Mouse (Mus musculus): ENCODE results near the gene Lhfpl2. TPM values are rescaled to one million over a fixed set of nuclear protein-coding genes. Genes with fewer than 3 reads are reported as not detected.

The Lhfpl2 gene
- polyA plus RNA-seq, 1 experiment from 2014 or later, result 51.5 TPM

DNA sequence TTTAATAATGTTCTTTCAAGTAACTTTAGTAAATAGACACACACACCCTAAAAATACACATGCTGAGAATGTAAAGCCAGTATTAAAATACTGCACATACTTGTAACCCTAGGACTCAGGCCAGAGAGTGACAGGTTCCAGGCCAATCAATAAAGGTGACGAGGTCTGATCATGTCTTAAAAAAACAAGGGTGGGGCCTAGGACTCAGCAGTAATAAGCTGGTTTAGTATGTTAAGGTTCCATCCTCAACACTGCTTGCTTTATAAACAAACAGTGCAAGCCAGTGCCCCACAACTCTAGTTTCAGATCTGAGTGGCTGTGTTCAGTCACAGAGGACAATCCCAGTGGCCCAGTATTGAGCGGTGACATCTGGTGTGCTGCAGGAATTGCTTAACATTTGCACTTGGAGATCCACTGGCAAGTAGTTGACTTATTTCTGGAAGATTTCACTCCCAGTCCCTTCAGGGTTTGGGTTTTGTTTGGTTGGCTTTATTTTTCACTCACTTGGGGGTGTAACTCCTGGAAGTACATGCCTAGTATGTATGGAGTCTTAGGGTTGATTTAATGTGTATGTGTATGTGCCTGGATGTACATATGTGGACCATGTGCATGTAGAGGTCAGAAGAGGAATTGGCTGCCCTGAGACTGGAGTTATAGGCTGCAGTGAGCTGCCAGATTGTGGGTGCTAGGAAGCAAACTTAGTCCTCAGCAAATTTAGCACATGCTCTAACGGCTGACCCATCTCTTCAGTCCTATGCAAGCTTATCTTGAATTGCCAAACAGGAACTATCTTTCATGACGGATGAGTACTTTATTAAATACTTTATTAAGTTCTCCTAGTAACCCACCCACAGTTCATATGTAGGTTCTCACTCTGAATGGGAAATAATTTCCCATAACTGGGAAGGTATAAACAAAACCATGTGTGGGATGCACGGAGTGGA is 123.2 kb downstream of the Lhfpl2 start:
- no peak overlapping the region for H3K9ac ChIP-seq (ENCODE audit: low read depth, low read length)
- no peak overlapping the region for H3K27ac ChIP-seq

DNA sequence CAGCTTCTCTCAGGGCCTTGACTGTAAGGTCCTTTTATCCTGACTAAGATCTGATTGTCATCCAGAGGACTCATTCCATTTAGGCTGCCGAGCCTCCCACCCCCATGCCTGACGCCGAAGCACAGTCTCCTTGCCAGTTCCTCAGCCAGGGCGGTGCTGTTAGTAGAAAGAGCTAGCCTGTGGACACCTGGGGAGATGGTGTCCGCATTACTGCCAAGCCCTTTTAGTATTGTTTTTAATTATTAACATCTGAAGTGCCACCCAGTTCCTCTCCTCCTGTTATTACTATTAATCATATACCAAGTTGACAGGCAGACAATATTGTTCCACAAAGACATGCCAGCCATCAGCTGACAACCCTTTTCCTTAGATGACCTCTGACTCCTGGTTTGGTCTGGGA is 124.4 kb downstream of the Lhfpl2 start:
- Histone ChIP-seq H3K27ac (no peak overlapping the region), H3K9me3 (replicated peaks; ENCODE audit: low read length) (no peaks in the 10 kb centered on the region), H3K4me1 (replicated peaks; ENCODE audit: insufficient read depth, low read length) (no peaks in the 10 kb centered on the region), H3K4me2 (ENCODE audit: low read length) (no peak overlapping the region), H3K4me3 (replicated peaks; ENCODE audit: low read depth, low read length) (no peak overlapping the region), H3K36me3 (ENCODE audit: insufficient read depth, low read length) (0 out of 2 replicates have a peak, but pooled peaks cover 5% of the 10 kb centered on the region), H3K9ac (ENCODE audit: low read depth, low read length) (no peak overlapping the region), H3K27me3 (ENCODE audit: insufficient read depth, low read length) (no peaks in the 10 kb centered on the region)
- 75% methylated on average over 5 of the region's 5 CpGs for WGBS
- DNase-seq (ENCODE audit: low spot score) (no peak), ATAC-seq (replicated peaks; ENCODE audit: low FRiP score, low read depth) (peak; percentile 43; the same call in 1 of the 2 replicates)
- no peak for TF ChIP-seq CTCF (IDR thresholded peaks at IDR 0.05; ENCODE audit: low read depth)

More for the DNA sequence above, 123.2 kb downstream of the Lhfpl2 start:
- DNase-seq (ENCODE audit: low spot score) (no peak), ATAC-seq (replicated peaks; ENCODE audit: low FRiP score, low read depth) (no peak)
- H3K4me2 ChIP-seq (ENCODE audit: low read length), result no peak overlapping the region
- no peaks in the 10 kb centered on the region for H3K27me3 ChIP-seq (ENCODE audit: insufficient read depth, low read length)
- H3K4me1 ChIP-seq (replicated peaks; ENCODE audit: insufficient read depth, low read length), result no peaks in the 10 kb centered on the region
- TF ChIP-seq CTCF (IDR thresholded peaks at IDR 0.05; ENCODE audit: low read depth), result no peak
- no peak overlapping the region for H3K4me3 ChIP-seq (replicated peaks; ENCODE audit: low read depth, low read length)
- H3K9me3 ChIP-seq (replicated peaks; ENCODE audit: low read length), result no peaks in the 10 kb centered on the region
- 0 out of 2 replicates have a peak, but pooled peaks cover 5% of the 10 kb centered on the region for H3K36me3 ChIP-seq (ENCODE audit: insufficient read depth, low read length)
- WGBS, result 84% methylated on average over 5 of the region's 5 CpGs

DNA sequence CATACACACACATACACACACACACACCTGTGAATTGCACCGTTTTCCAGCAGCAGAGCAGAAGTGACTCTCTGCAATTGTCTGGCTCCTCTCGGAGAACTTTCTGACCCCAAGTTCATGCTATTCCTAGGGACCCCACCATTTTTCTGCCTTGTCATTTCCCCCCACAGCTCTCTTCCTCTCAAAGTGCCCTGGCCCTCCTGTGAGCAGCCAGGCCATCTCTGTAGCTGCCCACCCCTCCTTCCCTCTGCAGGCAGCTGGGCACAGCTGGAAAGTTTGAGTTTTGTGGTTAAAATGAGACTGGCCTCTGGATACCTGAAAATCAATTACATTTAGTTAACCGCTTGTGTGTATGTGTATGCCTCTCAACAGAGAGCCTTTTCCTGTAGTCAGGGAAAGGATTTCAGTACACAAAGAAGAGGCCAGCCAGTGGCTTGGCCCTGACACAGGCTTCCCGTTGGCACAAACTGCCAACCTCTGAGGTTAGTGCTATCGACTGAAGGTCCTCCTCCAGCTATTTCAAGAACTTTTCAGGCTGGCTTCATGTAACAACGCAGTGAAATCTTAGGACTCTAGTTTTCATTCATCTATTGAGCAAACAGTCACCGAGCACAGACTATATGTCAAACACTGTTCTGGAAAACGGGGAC is 125.9 kb downstream of the Lhfpl2 start:
- H3K4me3 ChIP-seq (replicated peaks; ENCODE audit: low read depth, low read length), result no peak overlapping the region
- no peak for TF ChIP-seq CTCF (IDR thresholded peaks at IDR 0.05; ENCODE audit: low read depth)
- no peak overlapping the region for H3K27ac ChIP-seq
- ATAC-seq (replicated peaks; ENCODE audit: low FRiP score, low read depth) (no peak), DNase-seq (ENCODE audit: low spot score) (no peak)
- H3K27me3 ChIP-seq (ENCODE audit: insufficient read depth, low read length), result no peaks in the 10 kb centered on the region
- H3K36me3 ChIP-seq (ENCODE audit: insufficient read depth, low read length), result 0 out of 2 replicates have a peak, but pooled peaks cover 5% of the 10 kb centered on the region
- H3K9ac ChIP-seq (ENCODE audit: low read depth, low read length), result no peak overlapping the region
- H3K4me2 ChIP-seq (ENCODE audit: low read length), result no peak overlapping the region
- WGBS, result 71% methylated on average over 8 of the region's 8 CpGs
- 0 out of 2 replicates have a peak, but pooled peaks cover 3% of the 10 kb centered on the region for H3K4me1 ChIP-seq (replicated peaks; ENCODE audit: insufficient read depth, low read length)
- no peaks in the 10 kb centered on the region for H3K9me3 ChIP-seq (replicated peaks; ENCODE audit: low read length)

DNA sequence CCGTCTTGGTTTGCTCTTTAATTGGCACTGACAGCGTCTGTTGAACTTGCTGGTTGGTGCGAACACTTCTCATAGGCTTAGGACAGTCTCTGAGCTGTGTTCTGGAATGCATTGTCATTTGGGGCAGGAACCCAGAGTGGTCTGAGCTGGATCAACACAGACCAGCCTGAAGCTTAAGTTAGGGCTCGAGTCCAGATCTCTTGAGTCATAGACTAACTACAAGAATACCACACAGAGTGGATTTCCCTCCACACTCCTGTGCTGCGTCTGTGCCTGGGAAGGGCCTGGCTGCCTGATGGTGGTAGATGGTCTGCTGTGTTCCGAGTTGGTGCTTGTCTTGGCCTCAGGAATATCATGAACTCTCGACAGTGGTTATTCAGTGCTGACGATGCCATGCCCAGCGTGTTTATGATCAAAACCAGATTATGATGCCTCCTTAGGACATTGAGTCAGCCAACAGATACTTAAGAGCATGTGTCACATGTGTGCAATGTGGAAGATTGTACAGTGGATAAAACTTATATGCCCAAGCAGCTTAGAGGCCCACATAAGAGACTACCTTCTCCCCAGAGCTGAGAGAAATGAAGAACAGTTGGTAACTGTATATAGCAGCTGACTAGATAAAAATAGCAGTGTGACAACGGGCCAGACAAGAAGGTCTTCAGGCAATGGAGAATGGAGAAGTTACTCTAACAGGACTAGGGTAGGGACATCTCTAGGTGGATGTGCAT is 127.3 kb downstream of the Lhfpl2 start:
- H3K36me3 ChIP-seq (ENCODE audit: insufficient read depth, low read length), result 0 out of 2 replicates have a peak, but pooled peaks cover 5% of the 10 kb centered on the region
- no peak for DNase-seq (ENCODE audit: low spot score)
- no peaks in the 10 kb centered on the region for H3K9me3 ChIP-seq (replicated peaks; ENCODE audit: low read length)
- no peak overlapping the region for H3K27ac ChIP-seq
- no peak for TF ChIP-seq CTCF (IDR thresholded peaks at IDR 0.05; ENCODE audit: low read depth)
- 0 out of 2 replicates have a peak, but pooled peaks cover 3% of the 10 kb centered on the region for H3K4me1 ChIP-seq (replicated peaks; ENCODE audit: insufficient read depth, low read length)
- no peak overlapping the region for H3K9ac ChIP-seq (ENCODE audit: low read depth, low read length)
- H3K4me2 ChIP-seq (ENCODE audit: low read length), result no peak overlapping the region
- 87% methylated on average over 10 of the region's 10 CpGs for WGBS
- H3K27me3 ChIP-seq (ENCODE audit: insufficient read depth, low read length), result no peaks in the 10 kb centered on the region
- H3K4me3 ChIP-seq (replicated peaks; ENCODE audit: low read depth, low read length), result no peak overlapping the region
- no peak for ATAC-seq (replicated peaks; ENCODE audit: low FRiP score, low read depth)

DNA sequence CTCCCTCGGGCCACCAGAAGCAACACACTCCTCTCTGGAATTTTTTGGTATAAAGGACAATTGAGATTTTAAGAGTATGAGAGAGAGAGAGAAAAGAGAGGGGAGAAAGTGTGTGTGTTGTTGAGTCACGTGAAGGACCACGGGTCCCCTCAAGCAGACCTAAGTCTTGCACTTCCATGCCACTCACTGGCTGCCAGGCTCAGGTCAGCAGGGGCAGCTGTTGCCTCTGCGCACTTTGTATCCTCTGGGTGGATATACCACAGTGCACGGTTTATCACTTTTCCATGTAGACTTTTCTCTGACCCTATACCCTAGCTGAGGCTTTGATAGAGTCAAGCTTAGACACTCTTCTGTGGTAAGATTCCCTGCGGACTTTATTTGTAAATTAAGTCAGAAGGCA is 128.0 kb downstream of the Lhfpl2 start:
- WGBS, result 86% methylated on average over 5 of the region's 6 CpGs
- H3K9ac ChIP-seq (ENCODE audit: low read depth, low read length), result no peak overlapping the region
- no peak for DNase-seq (ENCODE audit: low spot score)
- no peak overlapping the region for H3K27ac ChIP-seq
- 0 out of 2 replicates have a peak, but pooled peaks cover 5% of the 10 kb centered on the region for H3K36me3 ChIP-seq (ENCODE audit: insufficient read depth, low read length)
- no peak for TF ChIP-seq CTCF (IDR thresholded peaks at IDR 0.05; ENCODE audit: low read depth)
- H3K4me2 ChIP-seq (ENCODE audit: low read length), result no peak overlapping the region
- ATAC-seq (replicated peaks; ENCODE audit: low FRiP score, low read depth), result no peak
- no peaks in the 10 kb centered on the region for H3K27me3 ChIP-seq (ENCODE audit: insufficient read depth, low read length)
- H3K4me1 ChIP-seq (replicated peaks; ENCODE audit: insufficient read depth, low read length), result 0 out of 2 replicates have a peak, but pooled peaks cover 3% of the 10 kb centered on the region
- H3K9me3 ChIP-seq (replicated peaks; ENCODE audit: low read length), result no peaks in the 10 kb centered on the region
- H3K4me3 ChIP-seq (replicated peaks; ENCODE audit: low read depth, low read length), result no peak overlapping the region
